Mouse (Mus musculus): ENCODE measurements at regions not wholly inside any gene's neighbourhood (a gene's known extent, or its start where the extent isn't known, plus 50 kb on each side); places are given as distances from the start of the nearest gene placed in this dataset.

DNA sequence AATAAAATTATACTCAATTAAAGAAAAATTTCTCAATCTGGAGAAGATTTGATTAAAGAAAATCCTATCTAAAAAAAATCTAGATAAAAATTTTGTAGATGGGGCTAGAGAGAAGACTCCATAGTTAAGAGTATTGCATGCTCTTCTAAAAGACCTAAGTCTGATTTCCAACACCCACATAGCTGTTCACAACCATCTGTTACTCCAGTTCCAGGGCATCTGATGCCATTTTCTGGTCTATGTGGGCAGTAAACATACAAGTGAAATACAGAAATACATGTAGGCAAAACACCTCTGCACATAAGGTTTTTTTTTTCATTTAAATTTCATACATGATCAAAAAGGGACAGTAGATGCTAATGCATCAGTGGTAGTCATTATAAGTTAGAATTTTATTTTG, 418.4 kb upstream of the 5930422O12Rik start:
- Histone ChIP-seq H3K79me2 (replicated peaks; ENCODE audit: control insufficient read depth, insufficient read depth, low read length) (no peaks in the 10 kb centered on the region), H3K4me1 (ENCODE audit: control insufficient read depth, insufficient read depth, low read length) (no peaks in the 10 kb centered on the region), H3K36me3 (ENCODE audit: control insufficient read depth, insufficient read depth, low read length) (no peaks in the 10 kb centered on the region), H3K27ac (no peak overlapping the region), H3K9ac (ENCODE audit: low read depth, low read length) (no peak overlapping the region), H3K27me3 (ENCODE audit: control insufficient read depth, insufficient read depth, low read length) (no peaks in the 10 kb centered on the region), H3K4me3 (no peak overlapping the region)
- TF ChIP-seq POLR2A (IDR thresholded peaks at IDR 0.05; ENCODE audit: insufficient read depth, low read depth, low read length) = no peak
- no peak for TF ChIP-seq CTCF (IDR thresholded peaks at IDR 0.05)
- no peak for TF ChIP-seq EP300 (IDR thresholded peaks at IDR 0.05; ENCODE audit: insufficient read depth, low read depth, low read length)
- DNase-seq = no peak
- intact Hi-C loops (cut with DNase I) = no loop called here

DNA sequence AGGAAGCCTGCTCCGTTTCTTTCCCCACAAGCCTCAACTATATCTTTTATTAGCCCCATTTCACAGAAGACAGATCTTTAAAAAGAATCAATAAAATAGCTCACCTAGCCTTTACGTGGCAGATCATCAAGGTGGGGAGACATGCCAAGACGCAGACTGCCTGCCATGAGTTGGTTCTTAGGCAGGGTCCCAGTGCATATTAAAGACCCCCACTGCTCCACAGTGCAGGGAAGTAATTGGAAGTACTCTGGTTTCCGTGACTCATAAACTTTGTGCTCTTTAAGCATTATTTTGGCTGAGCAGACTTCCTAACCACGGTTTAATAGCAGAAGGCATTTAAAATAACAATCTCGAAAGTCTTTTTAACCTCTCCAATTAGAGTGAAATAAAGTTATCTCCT, 415.7 kb upstream of the 5930422O12Rik start:
- H3K36me3 ChIP-seq (ENCODE audit: control insufficient read depth, insufficient read depth, low read length) = no peaks in the 10 kb centered on the region
- DNase-seq = no peak
- intact Hi-C loops (cut with DNase I) = no loop called here
- no peaks in the 10 kb centered on the region for H3K4me1 ChIP-seq (ENCODE audit: control insufficient read depth, insufficient read depth, low read length)
- H3K79me2 ChIP-seq (replicated peaks; ENCODE audit: control insufficient read depth, insufficient read depth, low read length) = no peaks in the 10 kb centered on the region
- H3K4me3 ChIP-seq = no peak overlapping the region
- H3K27me3 ChIP-seq (ENCODE audit: control insufficient read depth, insufficient read depth, low read length) = no peaks in the 10 kb centered on the region
- no peak overlapping the region for H3K9ac ChIP-seq (ENCODE audit: low read depth, low read length)
- TF ChIP-seq CTCF (IDR thresholded peaks at IDR 0.05) (no peak), POLR2A (IDR thresholded peaks at IDR 0.05; ENCODE audit: insufficient read depth, low read depth, low read length) (no peak), EP300 (IDR thresholded peaks at IDR 0.05; ENCODE audit: insufficient read depth, low read depth, low read length) (no peak)
- 68% methylated on average over 6 of the region's 6 CpGs for WGBS
- H3K27ac ChIP-seq = no peak overlapping the region

DNA sequence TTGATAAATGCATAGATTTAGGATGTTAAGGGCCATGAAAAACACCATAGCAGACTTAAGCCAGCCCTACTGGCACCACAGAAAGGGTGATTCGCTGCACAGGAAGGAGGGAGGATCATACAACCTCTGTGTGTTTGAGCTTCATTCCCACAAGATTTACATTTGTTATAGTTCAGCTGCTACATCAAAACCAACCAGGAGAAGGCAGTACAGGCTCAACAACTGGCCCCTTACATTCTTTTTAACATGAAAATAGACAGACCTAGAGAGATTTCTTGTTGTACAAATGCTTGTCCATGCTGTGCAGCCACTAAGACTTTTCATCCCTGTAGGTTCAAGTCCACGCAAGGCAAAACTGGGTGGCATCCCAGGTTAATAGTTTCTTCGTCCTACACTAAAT, 412.6 kb upstream of the 5930422O12Rik start:
- intact Hi-C loops (cut with DNase I) = no loop called here
- Histone ChIP-seq H3K27me3 (ENCODE audit: control insufficient read depth, insufficient read depth, low read length) (no peaks in the 10 kb centered on the region), H3K4me1 (ENCODE audit: control insufficient read depth, insufficient read depth, low read length) (no peaks in the 10 kb centered on the region), H3K9ac (ENCODE audit: low read depth, low read length) (no peak overlapping the region), H3K27ac (no peak overlapping the region), H3K79me2 (replicated peaks; ENCODE audit: control insufficient read depth, insufficient read depth, low read length) (no peaks in the 10 kb centered on the region), H3K36me3 (ENCODE audit: control insufficient read depth, insufficient read depth, low read length) (no peaks in the 10 kb centered on the region), H3K4me3 (no peak overlapping the region)
- TF ChIP-seq EP300 (IDR thresholded peaks at IDR 0.05; ENCODE audit: insufficient read depth, low read depth, low read length) (no peak), POLR2A (IDR thresholded peaks at IDR 0.05; ENCODE audit: insufficient read depth, low read depth, low read length) (no peak), CTCF (IDR thresholded peaks at IDR 0.05) (no peak)
- no peak for DNase-seq
- 65% methylated on average over 3 of the region's 3 CpGs for WGBS

GRCm38 (mm10) chr8:33026973-33027372, 401.5 kb upstream of the 5930422O12Rik start:
- H3K4me3 ChIP-seq = no peak overlapping the region
- no peaks in the 10 kb centered on the region for H3K79me2 ChIP-seq (replicated peaks; ENCODE audit: control insufficient read depth, insufficient read depth, low read length)
- H3K36me3 ChIP-seq (ENCODE audit: control insufficient read depth, insufficient read depth, low read length) = no peaks in the 10 kb centered on the region
- no peak overlapping the region for H3K9ac ChIP-seq (ENCODE audit: low read depth, low read length)
- no peak overlapping the region for H3K27ac ChIP-seq
- no peaks in the 10 kb centered on the region for H3K4me1 ChIP-seq (ENCODE audit: control insufficient read depth, insufficient read depth, low read length)
- no peak for DNase-seq
- no peaks in the 10 kb centered on the region for H3K27me3 ChIP-seq (ENCODE audit: control insufficient read depth, insufficient read depth, low read length)
- WGBS = 62% methylated on average over 4 of the region's 4 CpGs
- TF ChIP-seq CTCF (IDR thresholded peaks at IDR 0.05) (no peak), EP300 (IDR thresholded peaks at IDR 0.05; ENCODE audit: insufficient read depth, low read depth, low read length) (no peak), POLR2A (IDR thresholded peaks at IDR 0.05; ENCODE audit: insufficient read depth, low read depth, low read length) (no peak)
- intact Hi-C loops (cut with DNase I) = no loop called here

DNA sequence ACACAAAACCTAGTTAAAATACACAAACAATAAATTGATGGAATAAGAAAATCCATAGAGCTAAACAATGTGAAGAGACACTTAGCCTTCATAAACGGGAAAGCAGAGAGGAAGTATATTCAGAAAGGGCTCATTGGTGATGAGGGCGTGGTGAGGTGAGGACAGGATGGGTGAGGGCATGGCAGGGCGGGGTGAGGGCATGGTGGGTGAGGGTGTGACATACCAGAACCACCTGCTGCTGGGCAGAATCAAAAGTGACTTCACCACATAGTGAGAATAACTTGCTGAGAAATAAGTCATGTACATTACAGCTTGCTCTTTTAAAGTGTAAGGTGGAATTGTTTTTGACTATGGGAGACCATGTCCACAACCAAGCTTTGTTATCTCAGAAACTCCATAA, 399.1 kb upstream of the 5930422O12Rik start:
- TF ChIP-seq CTCF (IDR thresholded peaks at IDR 0.05) = no peak
- TF ChIP-seq POLR2A (IDR thresholded peaks at IDR 0.05; ENCODE audit: insufficient read depth, low read depth, low read length) = no peak
- no peak for TF ChIP-seq EP300 (IDR thresholded peaks at IDR 0.05; ENCODE audit: insufficient read depth, low read depth, low read length)
- Histone ChIP-seq H3K4me3 (no peak overlapping the region), H3K27me3 (ENCODE audit: control insufficient read depth, insufficient read depth, low read length) (no peaks in the 10 kb centered on the region), H3K36me3 (ENCODE audit: control insufficient read depth, insufficient read depth, low read length) (no peaks in the 10 kb centered on the region), H3K27ac (no peak overlapping the region), H3K4me1 (ENCODE audit: control insufficient read depth, insufficient read depth, low read length) (no peaks in the 10 kb centered on the region), H3K79me2 (replicated peaks; ENCODE audit: control insufficient read depth, insufficient read depth, low read length) (no peaks in the 10 kb centered on the region), H3K9ac (ENCODE audit: low read depth, low read length) (no peak overlapping the region)
- 55% methylated on average over 3 of the region's 3 CpGs for WGBS
- intact Hi-C loops (cut with DNase I) = no loop called here
- DNase-seq = no peak

GRCm38 (mm10) chr8:33052017-33052416, 376.5 kb upstream of the 5930422O12Rik start:
- Histone ChIP-seq H3K4me1 (ENCODE audit: control insufficient read depth, insufficient read depth, low read length) (no peaks in the 10 kb centered on the region), H3K4me3 (no peak overlapping the region), H3K27me3 (ENCODE audit: control insufficient read depth, insufficient read depth, low read length) (no peaks in the 10 kb centered on the region), H3K36me3 (ENCODE audit: control insufficient read depth, insufficient read depth, low read length) (no peaks in the 10 kb centered on the region), H3K79me2 (replicated peaks; ENCODE audit: control insufficient read depth, insufficient read depth, low read length) (no peaks in the 10 kb centered on the region), H3K9ac (ENCODE audit: low read depth, low read length) (no peak overlapping the region), H3K27ac (no peak overlapping the region)
- intact Hi-C loops (cut with DNase I) = no loop called here
- WGBS = 74% methylated on average over 8 of the region's 8 CpGs
- no peak for DNase-seq
- TF ChIP-seq EP300 (IDR thresholded peaks at IDR 0.05; ENCODE audit: insufficient read depth, low read depth, low read length) (no peak), CTCF (IDR thresholded peaks at IDR 0.05) (no peak), POLR2A (IDR thresholded peaks at IDR 0.05; ENCODE audit: insufficient read depth, low read depth, low read length) (no peak)
